Mouse (Mus musculus) hematopoietic multipotent progenitor cell, adult 10-12 weeks (in vitro differentiated cells): Measurements from ENCODE around the gene Mup15. TPM values are rescaled to one million over a fixed set of nuclear protein-coding genes. Genes with fewer than 3 reads are reported as not detected.

Experiments
- polyA plus RNA-seq: library from polyadenylated mRNA; stranded (reverse); fragments of >175 nt; gene quantifications from 2 replicates; pipeline ENCODE4 v1.2.3, GENCODE M21; 2012; ENCODE audit warnings: low replicate concordance

Gene Mup15
- polyA plus RNA-seq, result not detected in 2 replicates

DNA sequence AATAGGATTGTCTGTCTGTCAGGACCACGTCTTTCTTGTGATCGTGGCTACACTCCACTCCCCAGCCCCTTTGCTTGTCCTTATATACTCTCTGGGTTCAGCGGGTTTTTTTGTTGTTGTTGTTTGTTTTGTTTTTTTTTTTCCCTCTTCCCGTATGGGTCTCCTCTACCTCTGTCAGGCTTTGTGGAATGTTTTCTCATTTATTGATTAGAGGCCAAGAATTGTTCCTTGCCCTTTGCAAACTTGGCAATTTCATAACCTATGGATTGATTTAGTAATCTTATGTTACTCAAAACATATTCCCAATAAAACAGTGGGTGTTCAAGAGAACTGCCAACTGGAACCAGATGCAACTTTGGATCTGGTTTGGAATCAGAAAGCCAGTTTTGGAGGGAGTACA is at the start of gene Mup15:
TSS of gene Mup15 (minus strand) at position 101 of the 400 bp plus-strand sequence.

Other genes with a start within 250 kb of the Mup15 start
- gene Mup13, start 211.5 kb downstream of the Mup15 start, polyA plus RNA-seq, result not detected in 2 replicates
- not detected in 2 replicates for gene Mup14, start 135.7 kb downstream of the Mup15 start, polyA plus RNA-seq
- gene Mup16, start 79.8 kb upstream of the Mup15 start, polyA plus RNA-seq, result not detected in 2 replicates
- not detected in 2 replicates for gene Mup17, start 156.1 kb upstream of the Mup15 start, polyA plus RNA-seq
- not detected in 2 replicates for gene Mup18, start 234.4 kb upstream of the Mup15 start, polyA plus RNA-seq